Mouse (Mus musculus): ENCODE measurements at regions not wholly inside any gene's neighbourhood (a gene's known extent, or its start where the extent isn't known, plus 50 kb on each side); places are given as distances from the start of the nearest gene placed in this dataset.

- peak in 1 of 2 experiments; percentile 2 for DNase-seq
Measured at GRCm38 (mm10) chrX:4899187-4899586, 52.7 kb upstream of the Btbd35f27 start.
